Mouse (Mus musculus) liver, embryonic 14.5 days (tissue): Measurements from ENCODE around the gene Fcamr.

ENCODE experiments used
- CTCF ChIP-seq: IDR thresholded peaks from 2 replicates; pipeline ENCODE4 v1.5.1; 2016; ENCODE audit warnings: antibody characterized with exemption, low read depth, control low read depth
- EP300 ChIP-seq: IDR thresholded peaks from 2 replicates; pipeline ENCODE4 v1.6.1; 2016; ENCODE audit warnings: antibody characterized with exemption, low read depth

DNA sequence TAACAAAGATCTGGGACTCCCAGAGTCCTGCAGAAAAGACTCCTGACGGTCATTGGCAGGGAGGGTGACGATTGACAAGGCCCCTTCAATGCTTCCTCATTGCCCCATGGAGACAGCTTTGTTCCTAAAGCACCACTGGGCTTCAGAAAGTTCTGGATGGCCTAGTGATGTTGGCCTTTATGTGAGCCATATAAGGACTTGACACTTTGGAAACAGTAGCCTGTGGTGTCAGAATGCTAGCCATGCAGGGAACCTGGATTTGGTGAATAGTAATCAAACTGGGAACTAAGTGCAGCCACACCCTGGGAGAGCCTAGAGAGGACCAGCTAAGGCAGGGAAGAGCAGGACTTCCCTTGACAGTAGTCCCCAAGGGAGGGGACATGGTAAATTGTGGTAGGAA, 809 bp downstream of the Fcamr start:
- TF ChIP-seq CTCF (no peak), EP300 (no peak)
